Mouse (Mus musculus): ENCODE measurements at regions not wholly inside any gene's neighbourhood (a gene's known extent, or its start where the extent isn't known, plus 50 kb on each side); places are given as distances from the start of the nearest gene placed in this dataset.

- no peak for DNase-seq (ENCODE audit: low spot score)
Measured at GRCm38 (mm10) chr17:52062096-52062665, 229.1 kb upstream of the Satb1 start.

- DNase-seq (ENCODE audit: low spot score) = no peak
Measured at GRCm38 (mm10) chr17:52036479-52036878, 203.4 kb upstream of the Satb1 start.

DNA sequence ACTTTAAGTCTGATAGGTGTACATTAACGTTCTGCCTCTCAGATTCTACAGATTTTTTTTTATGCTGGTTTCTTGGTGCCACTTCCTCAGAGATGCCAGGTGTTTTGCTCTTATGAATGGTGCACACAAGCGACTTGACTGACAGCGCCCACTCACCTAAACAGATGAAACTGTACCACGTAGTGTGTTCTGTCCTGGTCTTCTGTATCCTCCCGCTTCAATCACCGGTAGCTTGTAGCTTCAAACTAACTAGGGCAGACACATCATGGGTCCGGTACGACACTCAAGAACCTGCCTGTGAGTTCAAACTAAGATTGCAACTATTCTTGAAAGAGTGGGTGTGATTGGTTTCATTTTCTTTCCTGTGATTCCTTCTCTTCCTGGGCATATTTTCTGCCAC is 198.0 kb upstream of the Satb1 start:
- DNase-seq (ENCODE audit: low spot score) = no peak

DNA sequence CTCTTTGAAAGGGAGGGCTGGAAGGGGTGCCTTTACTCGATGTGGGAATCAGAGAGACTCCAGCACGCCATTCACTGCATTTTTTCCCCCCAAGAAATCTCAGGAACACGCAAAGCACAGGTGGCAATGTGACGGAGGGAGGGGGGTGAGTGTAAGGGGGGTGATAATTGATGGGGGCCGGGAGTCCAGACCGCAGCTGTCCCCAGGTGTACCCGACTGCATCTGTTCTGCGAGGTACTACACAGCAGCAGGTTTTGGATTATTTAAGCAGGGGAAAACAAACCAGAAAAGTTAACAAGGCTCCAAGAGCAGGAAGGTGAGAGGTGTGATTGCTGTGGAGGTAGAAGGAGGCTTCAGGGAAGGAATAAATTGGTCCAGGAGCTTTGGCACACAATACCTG is 153.8 kb upstream of the Satb1 start:
- no peak for DNase-seq (ENCODE audit: low spot score)

DNA sequence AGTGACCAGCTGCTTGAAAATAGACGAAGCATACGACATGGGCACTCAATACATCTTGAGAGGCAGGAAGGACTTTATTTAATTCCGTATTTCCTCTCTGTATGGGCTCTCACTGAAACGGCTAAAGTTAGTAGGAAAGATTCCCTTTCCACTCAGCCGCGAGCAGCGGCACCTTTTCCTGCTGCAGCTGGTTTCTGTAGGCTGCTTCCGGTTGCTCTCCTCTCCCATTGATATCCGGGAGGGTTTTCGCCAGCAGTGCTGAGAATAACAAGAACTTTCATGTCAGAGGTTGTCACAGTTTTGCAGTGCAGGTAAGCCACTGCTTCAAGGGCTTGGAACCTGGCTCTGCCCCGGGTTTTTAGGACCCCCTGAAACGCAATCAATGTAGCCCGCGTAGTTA is 153.1 kb upstream of the Satb1 start:
- DNase-seq (ENCODE audit: low spot score) = no peak

DNA sequence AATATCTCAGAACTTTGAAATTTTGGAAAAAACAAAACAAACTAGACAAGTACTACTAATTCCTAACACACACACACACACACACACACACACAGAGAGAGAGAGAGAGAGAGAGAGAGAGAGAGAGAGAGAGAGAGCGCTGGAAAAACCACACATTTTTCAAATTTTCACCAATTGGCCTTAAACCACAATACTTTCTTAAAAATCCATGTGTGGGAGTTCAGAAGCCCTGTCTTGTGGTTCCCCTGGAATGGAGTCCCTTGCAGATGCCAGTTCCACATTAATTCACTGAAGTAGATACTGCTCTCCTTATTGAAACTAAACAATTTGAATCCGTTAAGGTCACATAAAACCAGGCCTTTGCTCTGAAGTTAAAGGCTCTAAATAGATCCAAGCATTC is 146.0 kb upstream of the Satb1 start:
- DNase-seq (ENCODE audit: low spot score) = no peak

DNA sequence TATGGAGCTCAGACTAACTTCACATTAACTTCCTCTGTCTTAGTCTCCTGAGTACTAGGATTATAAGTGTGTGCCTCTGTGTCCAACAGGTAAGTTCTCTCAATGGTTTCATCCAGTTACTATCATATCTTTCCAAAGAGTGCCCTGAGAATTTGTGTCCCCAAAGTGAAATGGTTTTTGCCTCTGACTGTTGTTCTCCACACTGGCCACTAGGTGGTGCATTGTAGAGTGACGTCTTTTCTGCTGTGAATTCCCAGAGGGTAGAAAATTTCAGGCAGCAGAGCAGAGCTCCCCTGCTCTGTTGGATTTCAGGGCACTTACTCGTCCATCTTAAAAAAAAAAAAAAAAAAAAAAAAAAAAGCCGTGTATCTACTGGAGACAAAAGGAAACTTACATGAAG is 138.4 kb upstream of the Satb1 start:
- no peak for DNase-seq (ENCODE audit: low spot score)

DNA sequence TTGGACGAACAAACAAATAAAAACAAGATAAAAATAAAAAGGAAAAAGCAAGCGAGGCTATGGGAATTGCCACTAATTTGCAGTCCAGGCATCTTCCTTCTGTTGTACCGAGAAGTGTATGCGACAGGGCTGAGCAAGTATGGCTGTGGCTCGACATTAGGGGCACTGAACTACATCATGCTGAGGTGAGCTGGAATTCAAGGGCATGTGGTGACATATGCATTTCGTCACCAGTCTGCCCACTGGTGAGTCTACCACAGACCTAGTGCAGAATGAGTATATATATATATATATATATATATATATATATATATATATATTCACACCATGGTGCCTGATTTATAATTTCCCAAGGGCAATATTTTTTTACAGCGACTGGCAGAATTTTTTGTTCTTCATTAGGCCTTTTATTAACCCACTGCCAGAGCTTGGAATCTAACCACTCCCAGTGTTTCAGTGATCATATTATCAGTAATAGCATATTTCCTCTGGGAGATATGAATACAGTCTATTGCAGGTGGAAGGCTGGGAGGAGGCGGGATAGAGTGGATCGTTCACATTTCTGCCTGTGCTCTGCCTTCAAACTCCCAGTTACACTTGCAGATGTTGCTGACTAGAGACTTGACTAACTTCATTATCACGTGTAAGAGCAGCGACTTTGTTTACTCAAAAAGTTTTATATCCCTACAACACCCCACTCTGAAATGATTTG is 133.6 kb upstream of the Satb1 start:
- DNase-seq (ENCODE audit: low spot score) = no peak

DNA sequence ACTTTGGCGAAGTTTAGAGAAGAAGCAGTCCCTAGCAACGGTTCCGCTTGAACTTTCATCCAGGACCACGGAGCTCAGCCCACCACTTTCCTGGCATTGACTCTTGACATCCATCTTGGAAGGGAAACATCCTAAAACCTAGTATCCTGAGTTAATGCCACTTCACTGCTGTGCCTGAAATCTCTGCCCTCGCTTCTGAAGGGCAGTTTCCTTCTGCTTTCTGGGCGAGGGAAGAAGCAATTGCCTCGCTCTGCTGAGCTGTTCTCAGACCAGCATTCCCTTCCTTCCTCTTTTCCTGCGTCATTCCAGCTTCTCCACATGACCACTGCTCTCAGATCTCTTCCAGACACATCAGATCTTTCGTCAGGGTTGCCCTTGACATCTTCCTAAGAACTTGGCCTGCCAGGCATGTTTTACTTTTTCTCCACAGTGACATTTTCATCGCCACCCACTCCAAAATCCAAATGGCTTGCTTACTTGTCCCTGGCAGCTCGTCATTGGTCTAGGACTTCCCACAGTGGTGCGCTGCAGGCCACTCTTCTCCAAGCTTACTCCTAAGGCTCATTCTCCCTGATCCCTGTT is 129.5 kb upstream of the Satb1 start:
- DNase-seq (ENCODE audit: low spot score) = no peak

GRCm38 (mm10) chr17:51961337-51961736 is 128.2 kb upstream of the Satb1 start:
- DNase-seq (ENCODE audit: low spot score) = no peak

- no peak for DNase-seq (ENCODE audit: low spot score)
Measured at GRCm38 (mm10) chr17:51956275-51956674, 123.2 kb upstream of the Satb1 start.

DNA sequence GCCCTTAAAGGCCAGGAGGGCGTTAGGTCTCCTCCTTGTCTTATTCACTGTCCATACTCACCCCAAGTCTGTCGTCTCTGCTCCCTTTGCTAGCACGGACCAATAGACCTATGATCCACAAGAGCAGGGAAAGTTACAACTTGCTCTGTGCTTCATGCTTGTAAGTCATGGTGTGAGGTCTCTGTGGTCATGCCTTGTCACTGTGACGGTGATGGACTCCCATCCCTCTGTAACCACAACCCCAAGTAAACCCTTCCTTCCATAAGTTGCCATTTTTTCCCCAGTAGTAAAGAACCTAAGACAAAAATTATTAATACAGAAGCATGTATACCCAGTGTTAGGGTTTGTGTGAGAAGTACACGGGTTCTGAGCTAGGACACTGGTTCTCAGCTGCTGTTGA is 104.6 kb upstream of the Satb1 start:
- no peak for DNase-seq (ENCODE audit: low spot score)

DNA sequence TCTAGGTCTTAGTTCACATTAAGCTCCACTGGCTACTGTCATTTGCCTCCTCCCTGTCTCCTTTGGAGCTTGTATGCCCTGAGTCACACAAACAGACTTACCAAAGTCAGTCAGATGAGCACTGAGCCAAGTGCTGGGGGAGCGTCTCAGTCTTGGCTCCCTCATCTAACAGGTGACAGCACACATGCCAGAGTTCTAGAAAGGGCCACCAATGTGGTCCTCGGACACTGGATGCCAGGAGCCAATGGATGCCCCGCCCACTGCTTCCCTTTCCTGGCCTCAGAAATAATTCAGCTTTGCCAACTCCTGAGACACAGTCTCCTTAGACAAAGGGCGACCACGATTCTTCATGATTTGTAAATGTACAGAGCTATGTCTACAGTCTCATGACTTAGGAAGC is 103.0 kb upstream of the Satb1 start:
- DNase-seq (ENCODE audit: low spot score) = no peak

GRCm38 (mm10) chr17:51926392-51926791 is 93.3 kb upstream of the Satb1 start:
- DNase-seq (ENCODE audit: low spot score) = no peak

GRCm38 (mm10) chr17:51907031-51907430 is 73.9 kb upstream of the Satb1 start:
- no peak for DNase-seq (ENCODE audit: low spot score)

GRCm38 (mm10) chr17:51906418-51906817 is 73.3 kb upstream of the Satb1 start:
- no peak for DNase-seq (ENCODE audit: low spot score)

- DNase-seq (ENCODE audit: low spot score) = no peak
Measured at GRCm38 (mm10) chr17:51903885-51904284, 70.8 kb upstream of the Satb1 start.

DNA sequence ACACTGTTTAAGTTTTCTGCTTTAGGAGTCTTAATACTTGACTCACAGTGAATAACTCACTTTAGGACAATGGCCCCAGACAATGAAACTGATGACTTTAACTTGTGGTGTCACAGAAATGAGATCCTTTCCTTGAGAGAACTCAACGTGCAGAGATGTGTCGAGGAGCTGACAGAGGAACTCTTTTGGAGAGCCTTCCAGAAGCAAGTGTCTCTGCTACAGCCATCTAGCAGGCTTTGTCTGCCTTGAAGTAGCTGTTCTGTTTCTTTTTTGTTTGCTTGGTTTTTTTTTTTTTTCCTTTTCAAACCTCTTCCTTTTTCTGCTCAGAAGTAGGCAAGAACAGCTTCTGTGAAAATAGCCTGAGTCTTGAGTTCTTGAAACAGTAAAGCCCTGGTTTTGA is 66.3 kb upstream of the Satb1 start:
- no peak for DNase-seq (ENCODE audit: low spot score)

- no peak for DNase-seq (ENCODE audit: low spot score)
Measured at GRCm38 (mm10) chr17:51896160-51896559, 63.1 kb upstream of the Satb1 start.

DNA sequence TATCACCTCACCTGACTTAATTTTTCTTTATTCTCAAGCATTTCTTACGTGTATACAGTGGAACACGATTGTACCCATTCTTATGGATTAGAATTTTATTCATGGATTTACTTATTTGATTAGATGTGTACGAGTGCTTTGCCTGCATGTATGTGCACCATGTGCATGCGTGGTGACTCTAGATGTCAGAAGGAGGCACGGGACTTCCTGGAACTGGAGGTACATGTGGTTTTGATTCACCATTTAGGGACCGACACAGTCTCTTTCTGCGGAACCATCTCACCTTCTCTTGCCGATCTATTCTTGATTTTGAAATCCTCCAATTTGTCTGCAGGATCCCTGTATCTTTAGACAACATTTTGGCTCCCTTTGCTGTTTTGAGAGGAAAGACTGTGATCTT is 61.2 kb upstream of the Satb1 start:
- no peak for DNase-seq (ENCODE audit: low spot score)

DNA sequence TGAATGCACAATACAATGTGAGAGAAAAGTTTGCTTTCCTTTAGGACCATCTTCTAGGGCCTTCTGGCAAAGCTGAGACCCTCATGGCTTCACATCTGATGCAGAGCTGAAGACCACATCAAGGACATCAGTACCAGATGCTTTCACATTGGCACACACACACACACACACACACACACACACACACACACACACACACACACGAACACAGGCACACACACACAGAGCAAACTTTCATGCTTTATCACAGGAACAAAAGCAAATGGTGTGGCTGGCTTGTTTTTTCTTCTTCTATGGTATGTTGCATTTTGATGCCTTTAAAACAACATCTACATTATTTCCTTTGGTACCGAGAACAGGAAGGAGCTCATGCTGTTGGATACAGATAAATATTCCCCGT is 59.8 kb upstream of the Satb1 start:
- DNase-seq (ENCODE audit: low spot score) = no peak

- DNase-seq (ENCODE audit: low spot score) = no peak
Measured at GRCm38 (mm10) chr17:51892159-51892558, 59.1 kb upstream of the Satb1 start.
